Mouse (Mus musculus): ENCODE data around the gene Cdkn1c. TPM values are rescaled to one million over a fixed set of nuclear protein-coding genes. Genes with fewer than 3 reads are reported as not detected.

Gene Cdkn1c
- total RNA-seq (2017): 7.6 and 10.9 TPM in 2 replicates

DNA sequence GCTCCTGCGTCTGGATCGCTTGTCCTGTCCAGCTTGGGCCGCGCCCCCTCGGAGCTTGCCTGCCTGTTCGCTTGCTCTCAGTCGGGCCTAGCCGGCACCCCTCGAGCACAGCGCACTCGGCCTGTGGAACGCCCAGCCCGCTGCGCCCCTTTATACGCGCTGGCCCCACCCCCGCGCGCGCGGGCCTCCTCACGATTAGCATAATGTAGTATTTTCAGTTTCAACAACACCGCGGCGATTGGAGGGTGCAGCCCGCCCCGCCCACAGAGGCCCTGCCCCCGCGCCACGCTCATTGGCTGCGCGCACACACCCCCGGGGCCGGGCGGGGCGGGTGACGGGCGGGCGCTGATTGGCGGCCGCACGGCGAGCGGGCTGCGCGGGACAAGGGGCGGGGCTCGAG is at the start of gene Cdkn1c:
Gene Cdkn1c (minus strand): TSS at position 177 of the 400 bp plus-strand sequence.
- peak; percentile 66 to 67 for ATAC-seq (replicated peaks in 1 of 2; ENCODE audit: insufficient read depth in 1 of 2, low FRiP score in 2 of 2, low TSS enrichment in 1 of 2, low read depth in 1 of 2, poor library complexity in 2 of 2, severe bottlenecking in 2 of 2)

DNA sequence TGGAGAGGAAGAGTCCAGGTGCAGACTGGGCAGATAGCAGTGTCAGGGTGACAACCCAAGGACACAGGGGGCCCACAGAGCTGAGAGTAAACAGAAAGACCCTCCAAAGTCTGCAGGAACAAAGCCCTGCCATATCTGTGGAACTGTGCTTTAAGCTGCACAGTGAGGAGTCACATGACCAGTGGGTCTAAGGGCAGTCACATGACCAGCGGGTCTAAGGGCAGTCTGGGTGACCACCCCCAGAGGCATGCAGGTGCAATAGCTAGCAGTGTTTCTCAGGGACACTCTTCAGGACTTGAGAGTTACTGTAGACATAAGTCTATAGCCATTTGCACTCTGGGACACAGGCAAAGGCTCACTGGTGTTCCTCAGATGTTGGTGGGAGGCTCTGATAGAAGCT is 48.7 kb upstream of the Cdkn1c start:
- no peak for ATAC-seq (replicated peaks in 1 of 2; ENCODE audit: insufficient read depth in 1 of 2, low FRiP score in 2 of 2, low TSS enrichment in 1 of 2, low read depth in 1 of 2, poor library complexity in 2 of 2, severe bottlenecking in 2 of 2)

DNA sequence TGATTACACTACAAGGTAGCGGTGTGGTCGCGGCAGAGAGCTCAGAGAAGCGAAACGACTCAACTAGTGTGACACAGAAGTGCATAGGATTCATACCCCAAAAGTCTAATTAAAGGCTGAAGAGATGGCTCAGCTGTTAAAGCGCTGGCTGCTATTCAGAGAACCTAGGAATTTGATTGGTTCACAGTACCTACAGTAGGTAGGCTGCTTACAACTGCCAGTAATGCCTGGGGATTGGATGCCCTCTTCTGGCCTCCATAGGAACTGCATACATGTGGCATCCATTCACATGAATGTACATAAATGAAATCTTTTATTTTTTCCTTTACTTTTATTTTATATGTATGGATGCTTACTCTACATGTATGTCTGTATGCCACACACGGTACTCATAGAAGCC is 45.8 kb upstream of the Cdkn1c start:
- peak in 1 of 2 experiments; percentile 29; a peak in 1 of 4 replicates for ATAC-seq (replicated peaks in 1 of 2; ENCODE audit: insufficient read depth in 1 of 2, low FRiP score in 2 of 2, low TSS enrichment in 1 of 2, low read depth in 1 of 2, poor library complexity in 2 of 2, severe bottlenecking in 2 of 2)

DNA sequence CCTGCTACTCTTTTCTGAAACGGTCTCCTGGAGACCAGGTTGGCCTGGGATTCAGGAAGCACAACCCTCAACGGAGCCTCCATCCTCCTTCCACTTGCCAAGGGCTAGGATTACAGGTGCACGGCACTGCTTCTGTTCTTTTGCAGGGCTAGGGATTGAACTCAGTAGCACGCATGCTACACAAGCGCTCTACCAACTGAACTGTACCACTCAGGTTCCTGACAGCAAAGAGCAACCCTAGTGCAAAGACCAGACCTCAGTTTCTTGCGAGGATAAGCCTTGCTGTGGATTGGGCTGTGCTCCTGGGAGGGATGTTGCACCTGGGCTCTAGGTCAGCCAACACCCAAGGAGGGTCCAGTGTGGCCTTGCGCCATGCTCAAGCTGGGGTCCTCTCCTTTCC is 45.4 kb upstream of the Cdkn1c start:
- ATAC-seq (replicated peaks in 1 of 2; ENCODE audit: insufficient read depth in 1 of 2, low FRiP score in 2 of 2, low TSS enrichment in 1 of 2, low read depth in 1 of 2, poor library complexity in 2 of 2, severe bottlenecking in 2 of 2): no peak

DNA sequence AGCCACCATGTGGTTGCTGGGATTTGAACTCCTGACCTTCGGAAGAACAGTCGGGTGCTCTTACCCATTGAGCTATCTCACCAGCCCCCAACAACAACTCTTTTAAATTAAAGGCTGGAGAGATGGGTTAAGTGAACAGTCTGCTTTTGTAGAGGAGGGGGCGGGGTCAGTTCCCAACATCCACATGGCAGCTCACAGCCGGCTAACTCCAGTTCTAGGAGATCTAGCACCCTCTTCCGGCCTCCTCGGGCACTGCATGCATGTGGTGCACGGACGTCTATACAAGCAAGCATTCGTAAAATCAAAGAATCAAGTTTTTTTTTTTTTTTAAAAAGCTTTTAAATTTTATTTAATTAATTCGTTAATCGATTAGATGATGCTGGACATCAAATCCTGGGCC is 45.0 kb upstream of the Cdkn1c start:
- ATAC-seq (replicated peaks in 1 of 2; ENCODE audit: insufficient read depth in 1 of 2, low FRiP score in 2 of 2, low TSS enrichment in 1 of 2, low read depth in 1 of 2, poor library complexity in 2 of 2, severe bottlenecking in 2 of 2): peak; percentile 47 to 58; a peak in 2 of 4 replicates

DNA sequence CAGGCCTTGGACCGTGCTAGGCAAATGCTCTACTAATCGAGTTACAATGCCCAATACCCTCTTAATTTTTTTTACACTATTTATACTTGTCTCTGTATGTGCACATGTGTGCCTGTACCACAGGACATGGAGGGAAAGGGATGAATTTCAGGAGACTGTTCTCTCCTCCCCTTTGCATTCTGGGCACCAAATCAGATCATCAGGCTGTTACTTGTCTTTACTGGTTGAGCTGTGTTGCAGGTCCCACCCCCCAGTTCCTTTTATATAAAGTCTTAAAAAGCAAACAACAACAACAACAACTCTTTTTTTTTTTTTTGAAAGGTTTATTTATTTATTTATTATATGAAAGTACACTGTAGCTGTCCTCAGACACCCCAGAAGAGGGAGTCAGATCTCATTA is 44.6 kb upstream of the Cdkn1c start:
- ATAC-seq (replicated peaks in 1 of 2; ENCODE audit: insufficient read depth in 1 of 2, low FRiP score in 2 of 2, low TSS enrichment in 1 of 2, low read depth in 1 of 2, poor library complexity in 2 of 2, severe bottlenecking in 2 of 2): no peak

DNA sequence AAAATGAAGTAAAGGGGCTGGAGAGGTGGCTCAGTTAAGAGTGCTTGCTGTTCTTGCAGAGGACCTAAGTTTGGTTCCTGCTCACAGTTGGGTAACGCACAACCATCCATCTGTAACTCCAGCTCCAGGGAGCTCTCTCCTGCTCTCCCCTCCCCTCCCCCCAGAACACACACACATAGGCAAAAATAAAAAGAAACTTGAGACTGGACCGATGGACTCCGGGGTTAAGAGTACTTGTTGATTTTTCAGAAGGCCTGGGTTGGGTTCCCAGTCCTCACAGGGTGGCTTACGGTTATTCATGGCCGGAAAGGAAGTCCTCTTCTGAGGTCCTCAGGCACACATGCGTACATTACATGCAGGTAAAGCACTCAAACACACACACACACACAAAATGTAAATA is 43.1 kb upstream of the Cdkn1c start:
- no peak for ATAC-seq (replicated peaks in 1 of 2; ENCODE audit: insufficient read depth in 1 of 2, low FRiP score in 2 of 2, low TSS enrichment in 1 of 2, low read depth in 1 of 2, poor library complexity in 2 of 2, severe bottlenecking in 2 of 2)

DNA sequence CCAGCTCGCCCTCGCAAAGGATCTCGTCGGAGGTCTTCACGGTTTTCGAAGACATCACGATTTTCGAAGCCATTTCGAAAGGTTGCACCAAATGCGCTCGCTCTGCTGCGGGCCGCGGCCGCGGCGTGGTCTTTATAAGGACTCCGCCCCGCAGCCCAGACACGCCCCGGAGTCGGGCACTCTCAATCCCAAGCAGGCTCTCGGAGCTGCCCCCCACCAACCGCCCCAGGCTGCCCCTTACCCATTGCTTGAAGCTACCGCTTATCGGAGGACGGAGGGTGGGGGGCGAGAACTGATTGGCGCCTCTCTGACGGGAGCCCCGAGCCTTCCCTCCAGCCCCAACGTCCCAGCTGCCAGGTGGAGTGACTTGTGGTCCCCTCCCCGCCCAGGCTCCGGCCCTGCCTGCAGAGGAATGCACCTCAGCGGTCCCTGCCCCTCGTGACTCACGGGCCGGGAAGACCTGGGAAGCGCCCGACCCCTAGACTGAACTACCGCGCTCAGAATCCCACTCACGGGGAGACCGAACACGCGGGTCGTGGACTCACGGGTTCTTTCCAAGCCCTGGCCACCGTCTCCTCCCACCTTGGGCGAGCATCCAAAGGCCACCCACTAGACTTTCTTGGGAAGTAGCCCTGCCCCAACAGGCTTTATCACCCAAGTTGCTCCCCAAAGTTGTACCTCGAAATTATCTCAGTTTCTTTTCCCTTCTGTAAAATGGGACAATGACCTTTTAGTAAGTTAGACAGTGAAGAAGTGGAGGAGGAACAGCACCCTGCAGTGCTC is 41.8 kb upstream of the Cdkn1c start, which contains the start of gene Phlda2:
Gene Phlda2 (minus strand): TSS at position 733 of the 783 bp plus-strand sequence.
- ATAC-seq (replicated peaks in 1 of 2; ENCODE audit: insufficient read depth in 1 of 2, low FRiP score in 2 of 2, low TSS enrichment in 1 of 2, low read depth in 1 of 2, poor library complexity in 2 of 2, severe bottlenecking in 2 of 2): peak; percentile 17 to 28; a peak in 1 of 4 replicates

DNA sequence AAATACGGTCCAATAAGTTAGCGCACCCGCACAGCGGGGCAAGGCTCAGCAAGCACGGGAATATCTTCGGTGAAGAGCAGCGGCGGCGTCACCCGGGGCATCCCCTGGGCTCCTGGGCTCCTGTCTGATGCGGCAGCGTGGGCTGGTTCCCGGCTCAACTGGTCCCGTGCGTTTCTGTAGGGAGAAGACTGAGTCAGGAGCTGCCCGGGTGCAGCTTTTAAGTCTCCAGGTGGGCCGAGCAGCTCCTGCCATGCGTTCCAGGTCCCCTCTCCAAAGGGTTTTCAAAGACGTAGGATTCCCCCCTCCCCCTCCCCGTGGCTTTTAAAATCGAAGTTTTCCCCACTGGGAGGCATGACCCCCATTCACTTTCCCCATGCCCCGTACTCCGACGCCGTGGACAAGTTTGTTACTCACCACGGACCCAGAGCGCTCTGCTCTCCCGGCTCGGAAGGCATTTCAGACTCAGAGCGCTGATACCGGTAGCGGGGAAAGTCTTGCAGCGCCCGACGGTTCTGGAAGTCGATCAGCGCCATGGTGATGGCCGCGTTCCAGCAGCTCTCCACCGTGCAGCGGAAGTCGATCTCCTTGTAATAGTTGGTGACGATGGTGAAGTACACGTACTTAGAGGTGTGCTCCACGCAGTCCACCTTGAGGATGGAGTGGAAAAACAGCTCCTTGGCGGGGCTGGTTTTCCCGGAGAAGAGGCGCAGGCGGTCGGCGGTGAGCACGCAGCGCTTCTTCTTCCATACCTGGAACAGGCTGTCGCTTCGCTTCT is 41.0 kb upstream of the Cdkn1c start:
- peak in 1 of 2 experiments; percentile 17; a peak in 2 of 4 replicates for ATAC-seq (replicated peaks in 1 of 2; ENCODE audit: insufficient read depth in 1 of 2, low FRiP score in 2 of 2, low TSS enrichment in 1 of 2, low read depth in 1 of 2, poor library complexity in 2 of 2, severe bottlenecking in 2 of 2)

DNA sequence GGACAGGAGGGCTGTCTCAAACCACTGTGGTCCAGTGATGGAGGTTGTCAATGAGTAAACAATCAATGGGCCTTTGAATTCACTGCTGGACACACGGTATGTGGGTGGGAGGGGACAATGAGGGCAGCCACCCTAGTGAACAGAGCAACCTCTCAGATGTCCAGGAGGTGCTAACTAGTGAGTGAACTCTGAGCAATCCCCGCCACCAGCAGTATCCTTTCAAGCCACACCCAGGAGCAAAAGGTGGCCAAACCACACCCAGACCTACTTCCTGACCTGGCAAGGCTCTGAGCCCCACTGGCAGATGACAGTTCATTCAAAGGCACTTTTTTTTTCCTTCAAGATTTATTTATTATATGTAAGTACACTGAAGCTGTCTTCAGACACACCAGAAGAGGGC is 40.1 kb upstream of the Cdkn1c start:
- ATAC-seq (replicated peaks in 1 of 2; ENCODE audit: insufficient read depth in 1 of 2, low FRiP score in 2 of 2, low TSS enrichment in 1 of 2, low read depth in 1 of 2, poor library complexity in 2 of 2, severe bottlenecking in 2 of 2): no peak

DNA sequence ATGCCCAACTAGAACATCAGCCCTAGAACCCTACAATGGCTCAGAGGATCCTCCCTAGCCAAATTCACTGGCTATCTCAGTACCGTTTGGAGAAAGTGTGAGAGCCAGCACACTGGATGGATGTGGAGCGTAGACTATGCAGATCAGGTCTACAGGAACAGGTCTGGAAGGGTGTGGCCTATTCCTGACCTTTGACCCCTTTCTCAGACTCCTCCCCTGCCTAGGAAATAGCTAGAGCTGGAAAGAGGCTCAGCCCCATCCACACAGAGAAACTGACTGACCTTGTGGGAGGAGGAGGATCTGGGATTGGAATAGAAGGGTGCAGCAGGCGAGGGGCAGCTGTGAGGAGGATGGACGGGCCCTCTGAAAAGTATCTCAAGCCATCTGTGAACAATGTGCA is 37.7 kb upstream of the Cdkn1c start:
- no peak for ATAC-seq (replicated peaks in 1 of 2; ENCODE audit: insufficient read depth in 1 of 2, low FRiP score in 2 of 2, low TSS enrichment in 1 of 2, low read depth in 1 of 2, poor library complexity in 2 of 2, severe bottlenecking in 2 of 2)

DNA sequence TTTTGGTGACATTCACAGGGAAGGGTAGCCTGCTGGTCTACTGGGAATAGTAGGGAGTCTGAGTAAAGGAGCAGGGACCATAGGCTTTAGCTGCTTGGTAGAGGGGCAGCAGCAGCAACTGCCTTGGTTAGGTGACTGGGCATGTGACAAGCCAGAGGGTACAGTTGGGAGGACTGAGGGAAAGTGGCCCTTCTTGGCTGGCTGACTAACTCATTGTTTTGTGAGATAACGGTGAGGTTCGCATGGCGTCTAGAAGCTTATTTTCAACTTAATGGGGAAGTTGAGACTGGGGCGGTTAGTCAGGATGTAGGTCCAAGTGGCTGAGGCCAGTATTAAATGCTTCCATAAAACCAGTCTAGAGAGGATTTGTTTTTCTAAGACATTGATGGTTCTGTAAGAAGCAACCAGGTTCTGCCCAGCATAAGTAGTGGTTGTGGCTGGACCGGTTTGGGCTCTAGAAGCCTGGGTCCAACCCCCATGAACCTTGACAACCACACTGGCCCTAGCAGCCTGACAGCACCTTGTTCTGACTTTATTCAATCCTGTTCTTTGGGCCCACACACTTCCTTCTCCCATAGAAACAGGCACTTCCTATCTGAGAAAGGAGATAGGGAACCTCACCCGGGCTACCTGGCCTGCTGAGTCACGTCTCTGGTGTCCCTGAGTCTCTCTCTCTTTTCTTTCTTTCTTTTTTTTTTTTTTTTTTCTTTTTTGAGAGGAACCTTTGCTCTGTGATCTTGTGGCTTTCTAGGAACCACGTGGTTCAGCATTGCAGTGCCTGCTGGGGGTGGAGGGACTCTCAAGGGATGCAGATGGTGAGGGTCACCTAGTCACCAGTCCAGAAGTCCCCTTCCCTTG is 34.5 kb upstream of the Cdkn1c start:
- ATAC-seq (replicated peaks in 1 of 2; ENCODE audit: insufficient read depth in 1 of 2, low FRiP score in 2 of 2, low TSS enrichment in 1 of 2, low read depth in 1 of 2, poor library complexity in 2 of 2, severe bottlenecking in 2 of 2): peak; percentile 46 to 55

DNA sequence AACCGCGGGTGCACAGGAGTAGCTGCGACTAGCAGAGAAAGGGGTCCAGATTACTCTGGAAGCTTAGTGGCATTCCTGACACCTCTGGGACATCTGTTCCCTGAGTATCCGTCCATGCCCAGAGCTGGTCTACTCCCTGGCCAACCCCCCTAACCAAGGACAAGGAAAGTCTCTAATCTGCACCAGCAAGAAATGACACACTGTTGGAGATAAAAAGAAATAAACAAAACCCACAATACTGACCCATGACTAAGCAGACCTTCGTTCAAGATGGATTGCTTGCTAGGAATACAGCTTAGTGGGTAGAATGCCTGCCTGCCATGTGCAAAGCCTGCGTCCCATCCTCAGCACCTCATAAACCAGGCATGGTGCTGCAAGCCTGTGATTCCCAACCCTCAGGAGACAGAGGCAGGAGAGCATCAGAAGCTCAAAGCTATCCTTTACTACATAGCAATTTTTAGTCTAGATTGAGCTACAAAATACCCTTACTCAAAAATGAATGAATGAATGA is 32.8 kb upstream of the Cdkn1c start:
- ATAC-seq (replicated peaks in 1 of 2; ENCODE audit: insufficient read depth in 1 of 2, low FRiP score in 2 of 2, low TSS enrichment in 1 of 2, low read depth in 1 of 2, poor library complexity in 2 of 2, severe bottlenecking in 2 of 2): no peak

DNA sequence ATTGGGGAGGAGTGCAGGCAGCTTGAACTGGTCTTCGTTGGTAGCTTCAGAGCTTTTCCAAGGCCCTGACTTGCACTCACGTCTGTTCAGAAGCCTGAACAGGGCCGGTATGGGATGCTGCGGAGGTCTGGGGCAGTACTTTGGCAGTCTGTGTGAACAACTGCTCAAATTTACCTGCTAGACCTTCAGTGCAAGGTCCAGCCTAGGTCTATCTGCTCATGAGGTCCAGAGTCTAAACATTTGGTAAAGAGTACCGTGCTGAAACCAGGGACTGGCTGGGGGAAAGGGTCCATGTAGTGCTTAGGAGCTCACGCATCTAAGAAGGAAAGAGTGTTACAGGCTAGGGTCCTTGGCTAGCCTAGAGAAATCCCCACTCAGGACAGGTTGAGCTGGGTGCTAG is 28.9 kb upstream of the Cdkn1c start:
- no peak for ATAC-seq (replicated peaks in 1 of 2; ENCODE audit: insufficient read depth in 1 of 2, low FRiP score in 2 of 2, low TSS enrichment in 1 of 2, low read depth in 1 of 2, poor library complexity in 2 of 2, severe bottlenecking in 2 of 2)

DNA sequence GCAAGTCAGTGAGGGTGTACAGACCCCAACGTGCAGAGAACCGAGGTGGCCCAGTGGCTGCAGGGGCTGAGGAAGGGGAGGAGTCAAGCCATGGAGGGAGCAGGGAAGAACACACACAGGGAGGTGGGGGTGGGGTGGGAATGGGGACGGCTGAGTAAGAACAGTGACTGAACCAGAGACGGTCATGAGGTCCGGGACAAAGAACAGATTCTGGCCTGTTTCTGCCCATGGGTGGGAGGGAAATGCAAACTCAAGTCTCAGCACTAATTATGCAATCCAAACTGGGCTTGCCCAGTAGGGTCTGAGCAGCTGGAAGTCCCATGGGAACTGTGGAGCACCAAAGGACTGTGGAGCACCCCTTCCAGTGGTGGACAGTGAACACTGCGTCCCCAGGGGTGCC is 21.7 kb upstream of the Cdkn1c start:
- ATAC-seq (replicated peaks in 1 of 2; ENCODE audit: insufficient read depth in 1 of 2, low FRiP score in 2 of 2, low TSS enrichment in 1 of 2, low read depth in 1 of 2, poor library complexity in 2 of 2, severe bottlenecking in 2 of 2): no peak

DNA sequence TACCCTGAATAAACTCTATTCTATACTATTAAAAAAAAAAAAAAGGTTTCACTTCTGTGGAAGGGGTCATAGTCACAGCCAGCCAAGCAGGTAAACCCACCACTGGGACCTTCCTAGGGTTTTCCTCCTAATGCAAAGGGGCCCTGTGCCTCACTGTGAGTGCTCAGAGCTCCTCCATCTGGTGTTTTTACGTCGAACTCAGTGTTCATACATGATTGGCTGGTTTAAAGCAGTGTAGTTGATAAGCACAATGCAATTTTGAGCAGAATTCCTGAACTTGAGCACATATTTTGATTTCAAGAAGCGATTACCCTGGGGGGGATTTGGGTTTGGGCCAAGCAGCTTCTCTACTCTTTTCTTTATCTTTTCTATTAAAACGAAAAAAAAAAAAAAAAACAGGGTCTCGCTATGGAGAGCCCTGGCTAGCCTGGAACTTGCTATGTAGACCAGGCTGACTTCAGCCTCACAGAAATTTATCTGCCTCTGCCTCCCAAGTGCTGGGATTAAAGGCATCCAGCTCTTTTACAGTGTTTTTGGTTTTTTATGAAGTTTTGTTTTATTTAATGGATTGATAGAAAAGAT is 21.0 kb upstream of the Cdkn1c start:
- ATAC-seq (replicated peaks in 1 of 2; ENCODE audit: insufficient read depth in 1 of 2, low FRiP score in 2 of 2, low TSS enrichment in 1 of 2, low read depth in 1 of 2, poor library complexity in 2 of 2, severe bottlenecking in 2 of 2): no peak

DNA sequence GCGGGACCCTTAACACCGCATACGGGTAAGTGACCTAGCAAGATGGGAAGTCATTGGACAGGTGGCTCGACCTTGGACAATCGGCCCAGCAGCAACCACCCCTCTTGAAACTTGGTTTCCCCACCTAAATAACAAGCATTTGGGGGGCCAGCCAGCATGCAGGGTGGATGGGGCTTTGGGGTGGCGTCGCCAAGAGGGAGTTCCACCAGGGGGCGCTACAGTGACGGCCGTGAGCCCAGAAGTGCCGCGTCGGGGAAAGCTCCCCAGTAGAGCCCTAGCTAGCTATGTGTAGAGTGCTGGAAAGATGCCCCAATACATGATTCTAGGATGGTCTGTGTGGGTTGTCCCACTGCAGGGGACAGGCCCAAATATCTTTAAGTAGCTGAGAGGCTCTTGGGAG is 19.6 kb upstream of the Cdkn1c start:
- ATAC-seq (replicated peaks in 1 of 2; ENCODE audit: insufficient read depth in 1 of 2, low FRiP score in 2 of 2, low TSS enrichment in 1 of 2, low read depth in 1 of 2, poor library complexity in 2 of 2, severe bottlenecking in 2 of 2): peak; percentile 65 to 83

Measured in hematopoietic stem cell, adult 5-6 weeks (primary cell).